In genomic region chr13:43230842-43231241, GRCm38 (mm10) we compare ENCODE assay signal across 12 mouse cellular contexts. TPM values are rescaled to one million over a fixed set of nuclear protein-coding genes. Genes with fewer than 3 reads are reported as not detected.
A peak's percentile ranks its signal among the peaks of the same experiment; 100 is the strongest.
DNase-seq lines count a peak whose midpoint lies in the region; ATAC-seq and TF ChIP-seq lines count a peak whose summit lies in the region.
"Had no signal": no experiment of that assay in that cellular context is flagged by ENCODE, and none has a peak within 500 bp of the region (broad histone marks: within the 10 kb centered on the region; RNA-seq: fewer than 3 reads in every experiment).

No protein-coding gene starts in this region.

- H3K9me3 ChIP-seq in heart, embryonic 12.5 days (replicated peaks): no peaks in the 10 kb centered on the region
- no peaks in the 10 kb centered on the region for H3K9me3 ChIP-seq in lung, embryonic 14.5 days (ENCODE audit: low read depth, low read length)
- no peaks in the 10 kb centered on the region for H3K9me3 ChIP-seq in hindbrain, embryonic 14.5 days (ENCODE audit: control insufficient read depth, low read length)
- H3K9me3 ChIP-seq in neural tube, embryonic 14.5 days (ENCODE audit: control insufficient read depth, low read length): no peaks in the 10 kb centered on the region
- H3K9me3 ChIP-seq: midbrain, embryonic 10.5 days had no signal

- ATAC-seq in heart, embryonic 12.5 days (ENCODE audit: insufficient number of reproducible peaks, low FRiP score): no peak
- ATAC-seq in lung, embryonic 14.5 days (ENCODE audit: insufficient read depth): peak; percentile 24; the same call in 1 of the 2 replicates
- ATAC-seq in hindbrain, embryonic 14.5 days (ENCODE audit: low FRiP score): no peak
- no peak for ATAC-seq in neural tube, embryonic 14.5 days (ENCODE audit: low read depth)
- no peak for ATAC-seq in erythroid progenitor cell, adult 5-6 weeks (replicated peaks; ENCODE audit: low FRiP score, poor library complexity, severe bottlenecking)

- H3K27me3 ChIP-seq in heart, embryonic 12.5 days (replicated peaks): no peaks in the 10 kb centered on the region
- H3K27me3 ChIP-seq in lung, embryonic 14.5 days (ENCODE audit: insufficient read depth, low read length): no peaks in the 10 kb centered on the region
- H3K27me3 ChIP-seq in hindbrain, embryonic 14.5 days (ENCODE audit: control insufficient read depth, insufficient read depth, low read length): no peaks in the 10 kb centered on the region
- H3K27me3 ChIP-seq in neural tube, embryonic 14.5 days (ENCODE audit: control insufficient read depth, insufficient read depth, low read length): no peaks in the 10 kb centered on the region
- H3K27me3 ChIP-seq: CH12.LX had no signal

- H3K4me1 ChIP-seq in heart, embryonic 12.5 days (replicated peaks): peaks cover 86% of the 10 kb centered on the region
- peaks cover 50% of the 10 kb centered on the region for H3K4me1 ChIP-seq in lung, embryonic 14.5 days (ENCODE audit: insufficient read depth)
- H3K4me1 ChIP-seq in hindbrain, embryonic 14.5 days (replicated peaks; ENCODE audit: control insufficient read depth, insufficient read depth, low read length): peaks cover 27% of the 10 kb centered on the region
- H3K4me1 ChIP-seq in neural tube, embryonic 14.5 days (ENCODE audit: control insufficient read depth, insufficient read depth, low read length): peaks cover 24% of the 10 kb centered on the region

- TF ChIP-seq CTCF in lung, embryonic 14.5 days (IDR thresholded peaks at IDR 0.05; ENCODE audit: low read depth): no peak

- peak overlapping the region; percentile 89 for H3K27ac ChIP-seq in heart, embryonic 12.5 days (ENCODE audit: poor library complexity, severe bottlenecking)
- peak overlapping the region; percentile 90 for H3K27ac ChIP-seq in lung, embryonic 14.5 days (ENCODE audit: low read depth)
- H3K27ac ChIP-seq in hindbrain, embryonic 14.5 days: peak overlapping the region; percentile 59
- peak overlapping the region; percentile 85 for H3K27ac ChIP-seq in neural tube, embryonic 14.5 days (ENCODE audit: low read depth, low read length)
- H3K27ac ChIP-seq: midbrain, embryonic 10.5 days had no signal

- H3K4me3 ChIP-seq in heart, embryonic 12.5 days: no peak overlapping the region
- no peak overlapping the region for H3K4me3 ChIP-seq in lung, embryonic 14.5 days (ENCODE audit: low read depth, low read length)
- H3K4me3 ChIP-seq in hindbrain, embryonic 14.5 days (replicated peaks; ENCODE audit: low read length): no peak overlapping the region
- no peak overlapping the region for H3K4me3 ChIP-seq in neural tube, embryonic 14.5 days (ENCODE audit: low read depth, low read length)
- H3K4me3 ChIP-seq: midbrain, embryonic 10.5 days had no signal

- DNase-seq in heart, adult 11 months: no peak
- peak; percentile 64 for DNase-seq in lung, embryonic 14.5 days
- DNase-seq in lung, postnatal 4 days: no peak
- no peak for DNase-seq in hindbrain, embryonic 14.5 days (ENCODE audit: low spot score)
- DNase-seq: adrenal gland, postnatal 25 days; cerebellum, postnatal 10 days; kidney, postnatal 36 days had no signal

- H3K4me2 ChIP-seq in heart, embryonic 12.5 days: no peak overlapping the region
- no peak overlapping the region for H3K4me2 ChIP-seq in lung, embryonic 14.5 days
- no peak overlapping the region for H3K4me2 ChIP-seq in hindbrain, embryonic 14.5 days (replicated peaks)
- no peak overlapping the region for H3K4me2 ChIP-seq in neural tube, embryonic 14.5 days (ENCODE audit: low read depth, low read length)

- H3K9ac ChIP-seq in heart, embryonic 12.5 days: no peak overlapping the region
- no peak overlapping the region for H3K9ac ChIP-seq in lung, embryonic 14.5 days
- no peak overlapping the region for H3K9ac ChIP-seq in hindbrain, embryonic 14.5 days
- H3K9ac ChIP-seq in neural tube, embryonic 14.5 days (replicated peaks; ENCODE audit: low read depth, low read length): no peak overlapping the region

- H3K36me3 ChIP-seq in heart, embryonic 12.5 days: no peaks in the 10 kb centered on the region
- H3K36me3 ChIP-seq in lung, embryonic 14.5 days (ENCODE audit: insufficient read depth): no peaks in the 10 kb centered on the region
- no peaks in the 10 kb centered on the region for H3K36me3 ChIP-seq in hindbrain, embryonic 14.5 days (replicated peaks; ENCODE audit: control insufficient read depth, insufficient read depth)
- no peaks in the 10 kb centered on the region for H3K36me3 ChIP-seq in neural tube, embryonic 14.5 days (ENCODE audit: control insufficient read depth, insufficient read depth, low read length)
- H3K36me3 ChIP-seq: midbrain, embryonic 10.5 days had no signal

- WGBS in heart, embryonic 12.5 days: 36% methylated on average over 4 of the region's 4 CpGs
- 17% methylated on average over 4 of the region's 4 CpGs for WGBS in lung, embryonic 14.5 days
- WGBS in hindbrain, embryonic 14.5 days: 78% methylated on average over 4 of the region's 4 CpGs
- WGBS in neural tube, embryonic 14.5 days: 77% methylated on average over 4 of the region's 4 CpGs

RNA-seq across cellular contexts. Expression of gene Tbc1d7, which starts 59.5 kb away (rescaled TPM):
- polyA plus RNA-seq in heart, embryonic 12.5 days (2016; fragmentation: Nextera tagmentation; extraction: Ambion mirVana): 50.9 and 52.3 TPM in 2 replicates
- polyA plus RNA-seq in lung, embryonic 14.5 days (2014; fragmentation: Nextera tagmentation; extraction: Ambion mirVana): 49.9 and 53.6 TPM in 2 replicates
- polyA plus RNA-seq in hindbrain, embryonic 14.5 days (2014; fragmentation: Nextera tagmentation; extraction: Ambion mirVana): 82.5 and 91.4 TPM in 2 replicates
- polyA plus RNA-seq in neural tube, embryonic 14.5 days (2014; fragmentation: Nextera tagmentation; extraction: Ambion mirVana): 89.5 and 90.5 TPM in 2 replicates
- 1.4 TPM in 1 of 2 replicates, not detected in the other for total RNA-seq in erythroid progenitor cell, adult 5-6 weeks (2015; ENCODE audit: low replicate concordance)
- total RNA-seq in erythroid progenitor cell, adult 5-6 weeks (2017; ENCODE audit: low replicate concordance): 1.4 TPM in 1 of 2 replicates, not detected in the other
